Mouse (Mus musculus) heart, embryonic 14.5 days (tissue): ENCODE results near the gene Noxo1. TPM values are rescaled to one million over a fixed set of nuclear protein-coding genes. Genes with fewer than 3 reads are reported as not detected.
"Not testable (repeated sequence)": the region's sequence is repeated elsewhere in the genome, so short reads cannot be mapped to it uniquely, and the experiment has no call there.

Source experiments
- ATAC-seq: fragments of 200-750 bp; cut with Nextera tagmentation; 2 replicates; pipeline ENCODE4 v1.8.0; 2017; ENCODE audit warnings: low read depth, moderate TSS enrichment; ENCODE audit not compliant: insufficient number of reproducible peaks, insufficient read depth, low FRiP score
- H3K27ac ChIP-seq, 2 experiments: fragments of 200-500 bp in 1 of 2; fragments of 300-500 bp in 1 of 2; sonication (generic) in 1 of 2; replicated peaks in 1 of 2; 2 replicates each; pipeline ENCODE4 v1.5.1; 2012 to 2014; ENCODE audit warnings: low read depth in 2 of 2, low read length in 2 of 2, control low read depth in 1 of 2, mild to moderate bottlenecking in 1 of 2, mixed read lengths in 1 of 2; ENCODE audit not compliant: control insufficient read depth in 1 of 2, insufficient read depth in 1 of 2
- H3K27me3 ChIP-seq: fragments of 300-500 bp; sonication (generic); 2 replicates; pipeline ENCODE4 v1.6.1; 2014; ENCODE audit warnings: mild to moderate bottlenecking, low read length, control low read depth; ENCODE audit not compliant: control insufficient read depth, insufficient read depth
- H3K36me3 ChIP-seq: fragments of 300-500 bp; sonication (generic); 2 replicates; pipeline ENCODE4 v1.6.1; 2014; ENCODE audit warnings: mild to moderate bottlenecking, control low read depth, low read length, mixed read lengths; ENCODE audit not compliant: control insufficient read depth, insufficient read depth
- H3K4me1 ChIP-seq, 2 experiments: fragments of 200-500 bp in 1 of 2; fragments of 300-500 bp in 1 of 2; sonication (generic) in 1 of 2; 2 replicates each; pipeline ENCODE4 v1.6.1; 2012 to 2014; ENCODE audit warnings: low read length in 2 of 2, control low read depth in 1 of 2, mixed read lengths in 1 of 2; ENCODE audit not compliant: control insufficient read depth in 2 of 2, insufficient read depth in 2 of 2
- H3K4me2 ChIP-seq: fragments of 300-500 bp; sonication (generic); 2 replicates; pipeline ENCODE4 v1.6.1; 2014; ENCODE audit warnings: mild to moderate bottlenecking, low read length
- H3K4me3 ChIP-seq, 2 experiments: fragments of 200-500 bp in 1 of 2; fragments of 300-500 bp in 1 of 2; sonication (generic) in 1 of 2; 2 replicates each; pipeline ENCODE4 v1.5.1; 2012 to 2014; ENCODE audit warnings: low read length in 2 of 2, mild to moderate bottlenecking in 2 of 2, control low read depth in 1 of 2, low read depth in 1 of 2, moderate library complexity in 1 of 2; ENCODE audit not compliant: control insufficient read depth in 1 of 2, insufficient read depth in 1 of 2
- H3K9ac ChIP-seq: fragments of 300-500 bp; sonication (generic); 2 replicates; pipeline ENCODE4 v1.6.1; 2014; ENCODE audit warnings: mild to moderate bottlenecking, low read length
- H3K9me3 ChIP-seq: fragments of 300-500 bp; sonication (generic); 2 replicates; pipeline ENCODE4 v1.6.1; 2016; ENCODE audit warnings: low read length, control low read depth; ENCODE audit not compliant: control insufficient read depth
- WGBS: fragments of 180-500 bp; shearing (Covaris S2); extraction: QIAGEN DNeasy Blood & Tissue Kit; methylation state at CpG from one replicate; pipeline ENCODE4 v1.1.7; 2014; 5-methylcytosine and 5-hydroxymethylcytosine counted together
- polyA plus RNA-seq: library from polyadenylated mRNA; unstranded; fragments of >200 nt; fragmentation: Nextera tagmentation; extraction: Ambion mirVana; gene quantifications from 2 replicates; pipeline ENCODE4 v1.2.1, GENCODE M21; 2014

Noxo1 gene
- polyA plus RNA-seq, 1 experiment from 2014 or later, result 0.68 TPM

GRCm38 (mm10) chr17:24708646-24709045 lies 12.6 kb downstream of the Noxo1 start:
- Histone ChIP-seq H3K27me3 (no peaks in the 10 kb centered on the region), H3K4me1 (peaks cover 5 to 11% of the 10 kb centered on the region in 2 experiments; a peak in 3 of 4 replicates), H3K9me3 (no peaks in the 10 kb centered on the region), H3K36me3 (peaks cover 21% of the 10 kb centered on the region), H3K9ac (no peak overlapping the region), H3K4me3 (no peak overlapping the region), H3K27ac (no peak overlapping the region), H3K4me2 (peak overlapping the region; percentile 84; the same call in 1 of the 2 replicates)
- ATAC-seq, result no peak
- 34% methylated on average over 2 of the region's 2 CpGs for WGBS

DNA sequence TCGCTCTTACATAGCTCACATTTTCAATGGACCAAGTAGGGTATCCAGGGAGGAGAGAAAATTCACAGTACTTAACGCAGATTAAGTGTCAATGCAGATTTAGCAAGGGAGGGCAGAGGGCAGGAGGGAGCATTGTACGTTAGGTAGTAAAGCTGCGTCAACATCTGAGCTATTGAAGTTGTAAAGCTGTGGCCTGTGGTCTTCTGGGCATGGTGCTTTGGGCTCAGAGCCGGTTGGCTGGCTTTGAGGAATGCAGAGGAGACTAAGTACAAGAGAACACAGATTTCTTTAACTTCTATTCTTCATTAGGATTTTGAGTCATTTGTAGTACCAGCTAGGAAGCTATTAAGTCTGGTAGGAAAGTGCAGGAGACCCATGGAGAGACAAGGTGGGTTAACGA lies 19.5 kb downstream of the Noxo1 start:
- 79% methylated on average over 6 of the region's 6 CpGs for WGBS
- Histone ChIP-seq H3K9me3 (no peaks in the 10 kb centered on the region), H3K4me3 (no peak overlapping the region), H3K36me3 (0 out of 2 replicates have a peak, but pooled peaks cover 19% of the 10 kb centered on the region), H3K27ac (no peak overlapping the region), H3K4me1 (peaks cover 0 to 6% of the 10 kb centered on the region in 2 experiments; a peak in 1 of 4 replicates), H3K27me3 (no peaks in the 10 kb centered on the region), H3K4me2 (no peak overlapping the region), H3K9ac (no peak overlapping the region)
- no peak for ATAC-seq

DNA sequence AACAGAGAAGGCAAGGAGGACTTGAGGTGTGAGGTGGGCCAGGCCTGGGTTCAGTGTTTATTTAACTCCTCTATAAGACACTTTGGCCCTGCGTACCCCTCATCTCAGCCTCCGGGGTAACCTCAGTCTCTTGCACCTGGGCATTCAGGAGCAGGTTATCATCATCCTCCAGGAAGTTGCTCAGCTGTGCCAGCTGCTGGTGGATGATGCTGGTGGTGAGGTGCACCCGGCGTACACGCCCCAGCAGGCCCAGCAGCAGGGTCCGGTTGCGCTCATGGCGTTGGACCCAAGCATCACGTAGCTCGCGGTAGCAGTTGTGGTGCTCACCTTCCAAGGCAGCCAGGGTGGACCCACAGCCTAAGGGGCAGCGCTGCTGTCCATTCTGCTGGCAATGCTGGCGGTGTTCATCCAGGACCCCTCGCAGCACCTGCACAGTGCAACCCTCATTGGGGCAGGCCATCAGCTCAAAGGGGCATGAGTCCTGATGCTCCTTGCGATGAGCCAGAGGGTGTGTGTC lies 20.2 kb downstream of the Noxo1 start:
- no peak overlapping the region for H3K27ac ChIP-seq
- no peak for ATAC-seq
- peaks cover 25% of the 10 kb centered on the region for H3K36me3 ChIP-seq
- H3K9ac ChIP-seq, result no peak overlapping the region
- no peak overlapping the region for H3K4me3 ChIP-seq
- H3K4me2 ChIP-seq, result no peak overlapping the region
- H3K9me3 ChIP-seq, result no peaks in the 10 kb centered on the region
- 90% methylated on average over 15 of the region's 15 CpGs for WGBS
- H3K4me1 ChIP-seq, result peaks cover under 1 to 7% of the 10 kb centered on the region in 2 experiments; a peak in 2 of 4 replicates
- no peaks in the 10 kb centered on the region for H3K27me3 ChIP-seq

GRCm38 (mm10) chr17:24717943-24718342 lies 21.9 kb downstream of the Noxo1 start, which contains the start of the genes Rnf151 and Rps2:
Rnf151 (minus strand) TSS chr17:24718063.
Rps2 (plus strand) TSS chr17:24718116.
- Histone ChIP-seq H3K4me3 (peak within 1 kb of the TSS; percentile 57 to 79; a peak in 2 of 4 replicates), H3K27me3 (no peaks in the 10 kb centered on the region), H3K36me3 (peaks cover 40% of the 10 kb centered on the region), H3K27ac (no peak within 1 kb of the TSS), H3K9ac (peak within 1 kb of the TSS; percentile 80), H3K4me1 (peaks cover 4 to 22% of the 10 kb centered on the region in 2 experiments), H3K9me3 (no peaks in the 10 kb centered on the region), H3K4me2 (peak within 1 kb of the TSS; percentile 70)
- no peak for ATAC-seq
- WGBS, result 79% methylated on average over 4 of the region's 4 CpGs

GRCm38 (mm10) chr17:24718938-24719337 lies 22.9 kb downstream of the Noxo1 start:
- Histone ChIP-seq H3K4me1 (peaks cover 4 to 27% of the 10 kb centered on the region in 2 experiments), H3K36me3 (peaks cover 40% of the 10 kb centered on the region), H3K4me3 (peak overlapping the region; percentile 57 to 79), H3K4me2 (peak overlapping the region; percentile 70), H3K9ac (peak overlapping the region; percentile 80)
- not testable (repeated sequence) for H3K27me3 ChIP-seq, H3K27ac ChIP-seq, H3K9me3 ChIP-seq, ATAC-seq
- 55% methylated on average over 5 of the region's 5 CpGs for WGBS

GRCm38 (mm10) chr17:24719494-24720222 lies 23.6 kb downstream of the Noxo1 start:
- Histone ChIP-seq H3K9ac (peak overlapping the region; percentile 88), H3K4me3 (peak overlapping the region; percentile 57 to 79), H3K4me1 (peaks cover 6 to 30% of the 10 kb centered on the region in 2 experiments), H3K9me3 (no peaks in the 10 kb centered on the region), H3K36me3 (peaks cover 40% of the 10 kb centered on the region), H3K27me3 (no peaks in the 10 kb centered on the region), H3K4me2 (peak overlapping the region; percentile 74), H3K27ac (peak overlapping the region; percentile 66 to 80)
- under 1% methylated on average over 61 of the region's 61 CpGs for WGBS
- peak; percentile 98 for ATAC-seq

- H3K9me3 ChIP-seq, ATAC-seq, H3K27me3 ChIP-seq: not testable (repeated sequence)
- Histone ChIP-seq H3K27ac (peak overlapping the region; percentile 66 to 80; a peak in 3 of 4 replicates), H3K9ac (peak overlapping the region; percentile 88), H3K4me1 (peaks cover 6 to 30% of the 10 kb centered on the region in 2 experiments), H3K4me3 (peak overlapping the region; percentile 57 to 76), H3K4me2 (peak overlapping the region; percentile 74), H3K36me3 (peaks cover 40% of the 10 kb centered on the region)
- WGBS, result 3% methylated on average over 10 of the region's 11 CpGs
These were observed 24.6 kb downstream of the Noxo1 start for GRCm38 (mm10) chr17:24720616-24721015.
